ENCODE assay signal across 25 mouse cellular contexts in the genomic region with DNA sequence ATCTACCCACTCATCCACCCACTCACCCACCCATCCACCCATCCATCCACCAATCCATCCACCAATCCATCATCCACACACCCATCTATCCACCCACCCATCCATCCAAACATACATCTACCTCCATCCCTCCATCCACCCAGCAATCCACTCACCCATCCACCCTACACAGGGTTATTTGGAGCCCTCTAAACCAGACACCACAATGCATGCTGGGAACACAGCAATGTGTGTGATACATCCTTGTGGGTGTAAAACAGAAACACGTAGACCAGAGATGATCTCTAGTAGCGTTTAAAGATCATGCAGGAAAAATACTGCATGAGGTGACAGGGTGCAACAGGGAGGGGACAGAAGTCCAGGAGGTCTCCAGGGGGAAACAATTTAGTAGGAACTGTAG. TPM values are rescaled to one million over a fixed set of nuclear protein-coding genes. Genes with fewer than 3 reads are reported as not detected.
"Had no signal": no experiment of that assay in that cellular context is flagged by ENCODE, and none has a peak within 500 bp of the region (broad histone marks: within the 10 kb centered on the region; RNA-seq: fewer than 3 reads in every experiment).

No protein-coding gene starts in this region.

- DNase-seq: forebrain, postnatal 0 days; gastrocnemius, postnatal 14 days; gastrocnemius, postnatal 36 days; heart, adult 11 months; heart, adult 2 months; heart, postnatal 14 days; heart, postnatal 36 days; kidney, adult 18-20 months; kidney, adult 8-10 months; kidney, postnatal 10 days; kidney, postnatal 25 days; kidney, postnatal 4 days; layer of hippocampus, adult 9-11 months; liver; liver, embryonic 13.5 days had no signal

- H3K27ac ChIP-seq: heart, adult 2 months; heart, embryonic 13.5 days; heart, embryonic 15.5 days; hindbrain, embryonic 13.5 days; hindbrain, embryonic 15.5 days; hindbrain, postnatal 0 days; intestine, embryonic 15.5 days; limb, embryonic 10.5 days; limb, embryonic 12.5 days; liver, embryonic 13.5 days had no signal

- ATAC-seq: forebrain, postnatal 0 days; hindbrain, postnatal 0 days; intestine, embryonic 15.5 days; intestine, postnatal 0 days had no signal

- H3K4me3 ChIP-seq: heart, adult 2 months; heart, embryonic 13.5 days; heart, embryonic 15.5 days; hindbrain, embryonic 13.5 days; hindbrain, embryonic 15.5 days; intestine, embryonic 15.5 days; limb, embryonic 10.5 days; limb, embryonic 12.5 days; liver, embryonic 13.5 days had no signal

RNA-seq across cellular contexts. Expression of a gene that starts 55.0 kb away (rescaled TPM):
- total RNA-seq: hematopoietic stem cell, adult 5-6 weeks had no signal
